Mouse (Mus musculus): ENCODE data around the gene Ptprn. TPM values are rescaled to one million over a fixed set of nuclear protein-coding genes. Genes with fewer than 3 reads are reported as not detected.

The Ptprn gene
- total RNA-seq, 2 experiments from 2014 or later: 257 to 262 TPM

DNA sequence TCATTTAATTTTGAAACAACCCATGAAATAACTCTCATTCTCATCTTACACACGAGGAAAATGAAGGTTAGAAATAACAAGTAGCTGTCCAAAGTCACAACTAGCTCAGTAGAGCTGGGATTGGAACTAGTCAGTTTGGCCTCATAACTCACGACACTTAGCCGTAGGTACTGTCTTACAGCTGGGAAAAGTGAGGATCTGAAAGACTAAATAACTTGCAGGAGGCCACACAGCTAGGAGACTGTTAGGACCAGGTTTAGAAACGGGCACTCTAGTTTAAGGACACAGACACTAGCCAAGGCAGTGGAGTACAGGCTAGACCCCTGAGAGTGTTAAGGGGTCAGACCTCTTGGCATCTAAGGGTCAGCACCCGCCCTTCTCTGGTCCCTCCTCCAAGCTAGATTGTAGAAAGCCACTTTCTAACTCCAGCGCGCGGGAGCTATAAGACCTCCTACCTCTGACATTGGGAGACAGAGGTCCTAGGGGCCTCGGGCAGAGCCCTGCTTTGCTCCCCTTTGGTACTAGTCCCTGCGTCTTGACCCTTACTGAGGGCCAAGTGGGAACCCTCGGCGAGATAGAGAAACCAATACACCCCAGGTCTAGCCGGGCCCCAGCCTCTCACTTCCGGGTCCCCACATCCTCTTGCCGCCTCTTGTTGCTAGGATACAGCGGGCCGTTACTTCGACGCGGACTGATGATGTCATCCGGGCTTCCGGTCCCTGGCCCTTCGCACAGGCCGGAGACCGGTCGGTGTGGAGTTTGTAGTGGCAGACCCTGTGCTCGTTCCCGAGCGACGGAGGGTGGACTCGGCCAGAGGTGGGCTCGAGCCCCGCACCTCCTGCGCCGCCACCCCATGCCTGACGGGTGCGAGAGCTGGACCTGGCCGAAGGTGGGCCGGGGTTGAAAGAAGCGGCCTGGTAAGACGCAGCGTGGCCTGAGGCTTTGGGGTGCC lies 53.9 kb downstream of the Ptprn start, which contains the start of the genes Glb1l and Stk16:
TSS of gene Glb1l (minus strand) at position 678 of the 952 bp plus-strand sequence.
TSS of gene Stk16 (plus strand) at position 703 of the 952 bp plus-strand sequence.
- intact Hi-C loops (cut with DNase I): no loop called here
- DNase-seq (ENCODE audit: extremely low spot score in 1 of 2, low spot score in 2 of 2): peak; percentile 97 to 98

- intact Hi-C loops (cut with DNase I): no loop called here
- peak in 1 of 2 experiments; percentile 49 for DNase-seq (ENCODE audit: extremely low spot score in 1 of 2, low spot score in 2 of 2)
Measured at GRCm38 (mm10) chr1:75208967-75209678, 55.2 kb downstream of the Ptprn start.

GRCm38 (mm10) chr1:75201236-75201635 lies 63.1 kb downstream of the Ptprn start:
- intact Hi-C loops (cut with DNase I): no loop called here
- no peak for DNase-seq (ENCODE audit: extremely low spot score in 1 of 2, low spot score in 2 of 2)

Small RNA genes within 50 kb of the gene (microRNA-seq; reads per million reads assigned to microRNA genes)
- not detected for gene Gm27943

Other genes with a start within 250 kb of the Ptprn start
- 1 to 10 TPM; 1.9 to 2.7 TPM for gene Nhej1, start 139.3 kb downstream of the Ptprn start, total RNA-seq (2021)
- gene Slc23a3, start 130.6 kb downstream of the Ptprn start, total RNA-seq (2021): under 1 TPM in 1 of 2 experiments, not detected in 1; 0.21 TPM
- gene Cnppd1, start 121.8 kb downstream of the Ptprn start, total RNA-seq (2021): 10 to 100 TPM; 31.7 to 33.4 TPM
- gene Retreg2, start 121.7 kb downstream of the Ptprn start, total RNA-seq (2021): 100 to 1,000 TPM; 151 to 153 TPM
- gene Zfand2b, start 95.9 kb downstream of the Ptprn start, total RNA-seq (2021): 10 to 100 TPM; 20.2 to 21.3 TPM
- gene Abcb6, start 84.1 kb downstream of the Ptprn start, total RNA-seq (2021): 10 to 100 TPM; 45.6 to 47.0 TPM
- gene Ankzf1, start 72.4 kb downstream of the Ptprn start, total RNA-seq (2021): 10 to 100 TPM; 18.2 to 19.3 TPM
- gene Atg9a, start 72.3 kb downstream of the Ptprn start, total RNA-seq (2021): 100 to 1,000 TPM; 111 to 119 TPM
- gene Glb1l, start 53.7 kb downstream of the Ptprn start, total RNA-seq (2021): 10 to 100 TPM; 18.3 to 22.1 TPM
- 10 to 100 TPM; 94.4 to 95.0 TPM for gene Stk16, start 53.7 kb downstream of the Ptprn start, total RNA-seq (2021)
- gene Tuba4a, start 44.6 kb downstream of the Ptprn start, total RNA-seq (2021): 100 to 1,000 TPM; 456 to 464 TPM
- not detected for gene A630095N17Rik, start 32.4 kb downstream of the Ptprn start, total RNA-seq (2021)
- gene Dnajb2, start 28.1 kb downstream of the Ptprn start, total RNA-seq (2021): 10 to 100 TPM; 64.1 to 69.0 TPM
- gene Resp18, start 13.9 kb upstream of the Ptprn start, total RNA-seq (2021): 10 to 100 TPM; 72.5 to 81.7 TPM
- gene Dnpep, start 53.5 kb upstream of the Ptprn start, total RNA-seq (2021): 10 to 100 TPM; 60.6 to 67.1 TPM
- gene Des, start 95.8 kb upstream of the Ptprn start, total RNA-seq (2021): 1 to 10 TPM; 1.5 TPM
- 100 to 1,000 TPM; 182 to 186 TPM for gene Speg, start 110.8 kb upstream of the Ptprn start, total RNA-seq (2021)
- gene Gmppa, start 171.4 kb upstream of the Ptprn start, total RNA-seq (2021): 10 to 100 TPM; 51.9 to 53.7 TPM
- 10 to 100 TPM; 17.2 to 22.0 TPM for gene Asic4, start 185.9 kb upstream of the Ptprn start, total RNA-seq (2021)
- 10 to 100 TPM; 79.8 to 80.6 TPM for gene Chpf, start 214.8 kb upstream of the Ptprn start, total RNA-seq (2021)
- 10 to 100 TPM; 58.2 to 59.3 TPM for gene Tmem198, start 215.0 kb upstream of the Ptprn start, total RNA-seq (2021)
- gene Obsl1, start 241.9 kb upstream of the Ptprn start, total RNA-seq (2021): 10 to 100 TPM; 35.1 to 39.4 TPM
- gene Inha, start 242.6 kb upstream of the Ptprn start, total RNA-seq (2021): 10 to 100 TPM; 36.9 to 37.2 TPM